9 mouse cellular contexts compared by ENCODE assay signal in genomic region chr17:48426991-48427750, GRCm38 (mm10). TPM values are rescaled to one million over a fixed set of nuclear protein-coding genes. Genes with fewer than 3 reads are reported as not detected.
DNase-seq lines count a peak whose midpoint lies in the region; ATAC-seq and TF ChIP-seq lines count a peak whose summit lies in the region.
"Had no signal": no experiment of that assay in that cellular context is flagged by ENCODE, and none has a peak within 500 bp of the region (broad histone marks: within the 10 kb centered on the region; RNA-seq: fewer than 3 reads in every experiment).

No protein-coding gene starts in this region.

- no peaks in the 10 kb centered on the region for H3K27me3 ChIP-seq in thymus, adult 2 months (ENCODE audit: control insufficient read depth, insufficient read depth, low read length)
- no peaks in the 10 kb centered on the region for H3K27me3 ChIP-seq in stomach, embryonic 15.5 days (replicated peaks)

- H3K36me3 ChIP-seq in thymus, adult 2 months (ENCODE audit: control insufficient read depth, insufficient read depth, low read length): no peaks in the 10 kb centered on the region
- H3K36me3 ChIP-seq in stomach, embryonic 15.5 days: no peaks in the 10 kb centered on the region

- H3K4me3 ChIP-seq in thymus, adult 2 months (ENCODE audit: control insufficient read depth, insufficient read depth, low read length): no peak overlapping the region
- no peak overlapping the region for H3K4me3 ChIP-seq in stomach, embryonic 15.5 days (replicated peaks)
- H3K4me3 ChIP-seq in left cerebral cortex, adult 2 months: no peak overlapping the region

- ATAC-seq in hematopoietic stem cell, adult 5-6 weeks (replicated peaks in 1 of 2; ENCODE audit: insufficient read depth in 1 of 2, low FRiP score in 2 of 2, low TSS enrichment in 1 of 2, low read depth in 1 of 2, poor library complexity in 2 of 2, severe bottlenecking in 2 of 2): peak; percentile 14 to 25; a peak in 3 of 4 replicates
- ATAC-seq in stomach, embryonic 15.5 days (ENCODE audit: insufficient read depth, low FRiP score, low read depth): no peak

- 54% methylated on average over 13 of the region's 13 CpGs for WGBS in thymus, adult 2 months
- 64% methylated on average over 13 of the region's 13 CpGs for WGBS in stomach, embryonic 15.5 days

- TF ChIP-seq POLR2A in thymus, adult 2 months (IDR thresholded peaks at IDR 0.05; ENCODE audit: control insufficient read depth, extremely low read depth, insufficient read depth, low read length, poor library complexity): no peak

- H3K9me3 ChIP-seq in stomach, embryonic 15.5 days: no peaks in the 10 kb centered on the region

- H3K4me1 ChIP-seq in thymus, adult 2 months (replicated peaks; ENCODE audit: control insufficient read depth, insufficient read depth, low read length): peaks cover 34% of the 10 kb centered on the region
- peaks cover 37% of the 10 kb centered on the region for H3K4me1 ChIP-seq in stomach, embryonic 15.5 days

- no peak overlapping the region for H3K4me2 ChIP-seq in stomach, embryonic 15.5 days

- intact Hi-C loops in gastrocnemius, postnatal 36 days (cut with DNase I): no loop called here
- intact Hi-C loops in left cerebral cortex, adult 2 months (cut with DNase I): no loop called here

- peak overlapping the region; percentile 63; the same call in 1 of the 2 replicates for H3K27ac ChIP-seq in thymus, adult 2 months (ENCODE audit: control insufficient read depth, insufficient read depth, low read length)
- peak overlapping the region; percentile 54; the same call in 1 of the 2 replicates for H3K27ac ChIP-seq in stomach, embryonic 15.5 days
- no peak overlapping the region for H3K27ac ChIP-seq in left cerebral cortex, adult 2 months

- no peak for TF ChIP-seq CTCF in thymus, adult 2 months (IDR thresholded peaks at IDR 0.05; ENCODE audit: borderline replicate concordance, control insufficient read depth, extremely low read depth, insufficient read depth, low read length, poor library complexity)
- no peak for TF ChIP-seq CTCF in left cerebral cortex, adult 2 months (IDR thresholded peaks at IDR 0.05)

- no peak overlapping the region for H3K9ac ChIP-seq in stomach, embryonic 15.5 days

- peak; percentile 69 for DNase-seq in gastrocnemius, adult 18-20 months (ENCODE audit: low spot score)
- DNase-seq in gastrocnemius, postnatal 36 days: no peak
- no peak for DNase-seq in thymus, adult 2 months
- DNase-seq in thymus, postnatal 25 days: no peak
- DNase-seq in left cerebral cortex, adult 8-10 months (ENCODE audit: low spot score in 2 of 2): no peak
- no peak for DNase-seq in left cerebral cortex, adult 2 months (ENCODE audit: extremely low spot score in 1 of 2, low spot score in 2 of 2)
- DNase-seq: kidney, adult 8-10 months had no signal

RNA-seq across cellular contexts. Expression of gene Apobec2, which starts 5.6 kb away (rescaled TPM):
- total RNA-seq in gastrocnemius, adult 18-20 months (2021): 100 to 1,000 TPM; 411 to 558 TPM
- 100 to 1,000 TPM; 445 to 493 TPM for total RNA-seq in gastrocnemius, postnatal 36 days (2021)
- polyA plus RNA-seq in thymus, adult 2 months (2012; rRNA removed): 0.99 and 7.6 TPM in 2 replicates
- total RNA-seq in hematopoietic stem cell, adult 5-6 weeks (2017): not detected in 2 replicates
- polyA plus RNA-seq in stomach, embryonic 15.5 days (2015; fragmentation: Nextera tagmentation; extraction: Ambion mirVana): 4.4 and 5.2 TPM in 2 replicates
- total RNA-seq in left cerebral cortex, adult 8-10 months (2022): under 1 TPM in 1 of 4 experiments, not detected in 3; 0.52 TPM
- not detected for total RNA-seq in left cerebral cortex, adult 2 months (2021)

RNA-seq across cellular contexts. Expression of gene Oard1, which starts 17.4 kb away (rescaled TPM):
- total RNA-seq in gastrocnemius, adult 18-20 months (2021): 10 to 100 TPM; 12.3 to 17.4 TPM
- 10 to 100 TPM in 1 of 2 experiments, 1 to 10 TPM in 1; 9.2 to 10.6 TPM for total RNA-seq in gastrocnemius, postnatal 36 days (2021)
- 12.0 TPM in 2 replicates for polyA plus RNA-seq in thymus, adult 2 months (2012; rRNA removed)
- total RNA-seq in hematopoietic stem cell, adult 5-6 weeks (2017): 60.4 and 65.4 TPM in 2 replicates
- 61.1 and 68.7 TPM in 2 replicates for polyA plus RNA-seq in stomach, embryonic 15.5 days (2015; fragmentation: Nextera tagmentation; extraction: Ambion mirVana)
- 10 to 100 TPM; 15.1 to 16.4 (median 15.8) TPM for total RNA-seq in left cerebral cortex, adult 8-10 months (2022)
- total RNA-seq in left cerebral cortex, adult 2 months (2021): 10 to 100 TPM; 10.0 to 10.4 TPM

RNA-seq across cellular contexts. Expression of gene Nfya, which starts 17.5 kb away (rescaled TPM):
- 1 to 10 TPM; 5.4 to 7.3 TPM for total RNA-seq in gastrocnemius, adult 18-20 months (2021)
- total RNA-seq in gastrocnemius, postnatal 36 days (2021): 1 to 10 TPM; 4.4 to 6.7 TPM
- 210 and 244 TPM in 2 replicates for polyA plus RNA-seq in thymus, adult 2 months (2012; rRNA removed)
- total RNA-seq in hematopoietic stem cell, adult 5-6 weeks (2017): 47.1 and 83.8 TPM in 2 replicates
- 11.4 and 12.3 TPM in 2 replicates for polyA plus RNA-seq in stomach, embryonic 15.5 days (2015; fragmentation: Nextera tagmentation; extraction: Ambion mirVana)
- total RNA-seq in left cerebral cortex, adult 8-10 months (2022): 10 to 100 TPM; 20.6 to 29.3 (median 24.4) TPM
- 10 to 100 TPM; 24.3 to 24.9 TPM for total RNA-seq in left cerebral cortex, adult 2 months (2021)

RNA-seq across cellular contexts. Expression of gene Tspo2, which starts 24.2 kb away (rescaled TPM):
- not detected for total RNA-seq in gastrocnemius, adult 18-20 months (2021)
- not detected for total RNA-seq in gastrocnemius, postnatal 36 days (2021)
- 0.22 and 0.31 TPM in 2 replicates for polyA plus RNA-seq in thymus, adult 2 months (2012; rRNA removed)
- 1.2 and 10.7 TPM in 2 replicates for total RNA-seq in hematopoietic stem cell, adult 5-6 weeks (2017)
- polyA plus RNA-seq in stomach, embryonic 15.5 days (2015; fragmentation: Nextera tagmentation; extraction: Ambion mirVana): 6.8 and 13.6 TPM in 2 replicates
- total RNA-seq in left cerebral cortex, adult 8-10 months (2022): not detected
- not detected for total RNA-seq in left cerebral cortex, adult 2 months (2021)

RNA-seq across cellular contexts. Expression of gene Unc5cl, which starts 27.5 kb away (rescaled TPM):
- total RNA-seq in gastrocnemius, adult 18-20 months (2021): not detected
- total RNA-seq in gastrocnemius, postnatal 36 days (2021): not detected
- 68.1 and 72.7 TPM in 2 replicates for polyA plus RNA-seq in thymus, adult 2 months (2012; rRNA removed)
- total RNA-seq in hematopoietic stem cell, adult 5-6 weeks (2017): 2.6 and 4.5 TPM in 2 replicates
- polyA plus RNA-seq in stomach, embryonic 15.5 days (2015; fragmentation: Nextera tagmentation; extraction: Ambion mirVana): 14.3 and 16.8 TPM in 2 replicates
- under 1 TPM; 0.22 to 0.67 (median 0.31) TPM for total RNA-seq in left cerebral cortex, adult 8-10 months (2022)
- under 1 TPM in 1 of 2 experiments, not detected in 1; 0.30 TPM for total RNA-seq in left cerebral cortex, adult 2 months (2021)

Comparison
In these comparisons a context has a peak if more than half of its experiments do, and no peak if none do; other contexts are left out.
1. RNA of gene Apobec2, which starts 5.6 kb away (total RNA-seq): 411 to 558 TPM in gastrocnemius, adult 18-20 months and 445 to 493 TPM in gastrocnemius, postnatal 36 days; not detected in left cerebral cortex, adult 2 months, 0.52 TPM in left cerebral cortex, adult 8-10 months and not detected in hematopoietic stem cell, adult 5-6 weeks; every median in the first group is over 100 times any median in the second.